Mouse (Mus musculus): Measurements from ENCODE around the gene Uqcrc2.
A peak's percentile ranks its signal among the peaks of the same experiment; 100 is the strongest.

The Uqcrc2 gene

DNA sequence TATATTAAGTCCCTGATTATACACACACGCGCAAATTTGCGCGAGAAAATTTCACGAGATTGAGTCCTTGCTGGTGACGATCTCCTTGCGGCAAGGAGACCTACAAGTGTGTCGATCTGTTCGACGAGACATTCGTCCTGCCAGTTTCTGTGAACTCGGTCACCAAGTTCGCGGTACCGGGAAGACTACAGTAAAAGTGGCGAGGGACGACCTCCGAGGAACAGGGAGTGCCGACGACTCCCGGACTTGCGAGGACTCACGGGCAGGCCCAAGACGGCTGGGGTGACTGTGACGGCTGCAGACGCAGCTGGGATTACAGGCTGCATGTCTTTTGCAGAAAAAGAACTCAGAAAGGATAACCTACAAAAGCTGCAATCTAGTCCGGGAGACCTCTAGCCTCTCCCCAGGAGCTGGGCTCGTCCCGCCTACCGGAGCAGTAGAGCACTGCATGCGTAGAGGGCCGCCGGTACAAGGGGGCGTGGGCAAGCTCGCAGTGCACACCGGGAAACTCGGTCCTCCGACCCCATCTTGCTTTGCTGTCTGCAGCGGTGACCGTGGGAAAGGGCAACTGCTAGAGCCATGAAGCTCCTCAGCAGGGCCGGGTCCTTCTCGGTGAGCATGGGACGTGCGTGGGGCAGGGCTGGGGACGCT is at the start of gene Uqcrc2:
TSS of gene Uqcrc2 (plus strand) at position 466 of the 651 bp plus-strand sequence.
- DNase-seq (ENCODE audit: low read depth) = peak; percentile 91

DNA sequence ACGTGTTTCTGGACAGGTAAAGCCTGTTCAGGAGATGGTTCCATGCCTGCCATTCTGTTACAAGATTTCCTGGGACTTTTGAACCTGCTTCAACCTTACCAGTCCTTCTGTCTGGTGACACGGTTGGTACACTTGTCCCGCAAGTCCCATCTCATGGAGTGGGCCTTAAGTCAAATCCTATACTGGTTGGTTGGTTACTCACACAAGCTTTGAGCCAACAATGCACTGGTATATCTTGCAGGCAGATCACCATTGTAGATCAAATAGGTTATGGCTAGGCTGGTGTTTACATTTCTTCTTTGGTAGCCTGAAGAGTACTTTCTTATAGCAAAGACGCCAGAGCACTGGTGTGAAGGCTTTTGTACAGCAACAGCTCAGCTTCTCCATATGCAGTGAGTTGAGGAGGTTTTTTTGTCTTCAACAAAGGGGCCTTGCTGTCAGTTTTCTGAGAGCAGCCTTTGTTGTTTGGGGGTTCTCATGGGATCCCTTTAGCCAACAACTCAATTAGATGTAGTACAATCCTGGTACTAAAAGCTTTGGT is 37.7 kb upstream of the Uqcrc2 start:
- DNase-seq (ENCODE audit: low read depth) = no peak

DNA sequence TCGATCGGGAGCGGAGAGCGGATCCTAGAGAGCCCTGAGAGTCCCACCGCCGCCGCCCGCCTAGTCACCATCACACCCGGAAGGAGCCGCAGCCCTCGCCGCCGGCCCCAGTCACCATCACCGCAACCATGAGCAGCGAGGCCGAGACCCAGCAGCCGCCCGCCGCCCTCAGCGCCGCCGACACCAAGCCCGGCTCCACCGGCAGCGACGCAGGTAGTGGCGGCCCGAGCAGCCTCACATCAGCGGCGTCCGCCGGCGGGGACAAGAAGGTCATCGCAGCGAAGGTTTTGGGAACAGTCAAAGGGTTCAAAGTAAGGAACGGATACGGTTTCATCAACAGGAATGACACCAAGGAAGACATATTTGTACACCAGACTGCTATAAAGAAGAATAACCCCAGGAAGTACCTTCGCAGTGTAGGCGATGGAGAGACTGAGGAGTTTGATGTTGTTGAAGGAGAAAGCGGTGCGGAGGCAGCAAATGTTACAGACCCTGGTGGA is 37.2 kb upstream of the Uqcrc2 start:
- DNase-seq (ENCODE audit: low read depth) = no peak

DNA sequence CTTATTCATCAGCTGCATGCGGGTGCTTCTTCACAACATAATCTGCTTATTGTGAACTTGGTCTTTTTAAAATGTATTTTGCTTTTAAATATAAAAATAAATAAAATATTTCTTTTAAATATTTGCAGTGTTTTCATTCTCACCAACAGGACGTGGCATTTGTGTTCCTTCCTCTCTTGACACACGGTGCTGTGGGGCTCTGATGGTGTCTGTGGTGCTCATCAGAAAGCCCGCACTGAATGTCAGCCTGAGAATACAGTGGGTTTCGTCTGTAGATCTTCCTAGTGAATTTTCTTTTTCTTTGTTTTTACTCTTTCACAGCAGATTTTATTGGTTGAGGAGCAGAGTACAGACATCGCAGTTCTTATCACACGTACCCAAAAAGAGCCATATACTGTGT is 36.6 kb upstream of the Uqcrc2 start:
- no peak for DNase-seq (ENCODE audit: low read depth)

DNA sequence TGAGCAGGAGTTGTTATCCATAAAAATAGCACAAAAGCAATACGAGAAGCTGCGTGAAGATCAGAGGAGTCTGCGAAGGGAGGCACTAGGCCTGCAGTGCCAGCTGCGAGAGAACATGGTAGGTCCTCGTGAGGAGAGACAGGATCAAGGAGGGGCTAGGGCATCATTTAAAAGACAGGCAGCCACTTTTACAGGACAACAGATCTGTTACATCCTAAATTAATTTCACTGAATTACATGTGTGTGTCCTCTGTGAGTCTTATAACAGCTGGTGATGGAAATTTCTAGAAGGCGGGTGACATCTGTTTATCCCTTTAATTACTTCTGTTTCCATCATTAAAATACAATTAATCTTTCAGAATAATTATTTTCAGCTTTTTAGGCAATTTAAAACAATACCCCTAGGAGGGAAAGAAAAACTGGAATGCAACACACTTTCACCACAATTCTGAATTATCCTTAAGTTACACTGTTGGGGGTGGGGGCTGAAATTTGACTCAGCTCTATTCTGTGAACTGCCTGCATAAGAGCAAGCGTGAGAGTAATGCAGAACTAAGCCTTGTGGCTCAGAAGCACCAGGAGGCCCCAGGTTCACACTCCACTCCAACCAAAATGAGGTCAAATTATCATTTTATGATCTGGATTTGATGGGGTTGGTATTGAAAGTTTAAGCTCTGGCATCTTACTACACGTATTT is 14.8 kb upstream of the Uqcrc2 start:
- no peak for DNase-seq (ENCODE audit: low read depth)

DNA sequence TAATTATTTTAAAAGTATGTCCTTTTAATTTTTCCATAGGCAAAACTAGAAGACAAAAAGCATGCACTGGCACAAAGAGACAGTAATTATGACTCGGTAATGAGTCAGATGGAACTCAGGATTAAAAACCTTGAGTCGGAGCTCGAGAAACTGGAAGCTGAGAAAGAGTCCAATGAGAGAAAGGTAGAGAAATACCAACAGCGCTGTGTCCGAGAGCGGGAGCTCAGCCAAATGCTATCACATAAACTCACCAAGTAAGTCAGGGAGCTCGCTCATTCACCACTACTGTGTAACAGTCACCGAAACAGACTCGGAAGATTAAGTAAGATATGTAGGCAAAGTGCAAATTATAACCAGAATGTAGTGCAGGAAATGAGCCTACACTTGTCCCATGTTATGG is 14.1 kb upstream of the Uqcrc2 start:
- DNase-seq (ENCODE audit: low read depth) = no peak

DNA sequence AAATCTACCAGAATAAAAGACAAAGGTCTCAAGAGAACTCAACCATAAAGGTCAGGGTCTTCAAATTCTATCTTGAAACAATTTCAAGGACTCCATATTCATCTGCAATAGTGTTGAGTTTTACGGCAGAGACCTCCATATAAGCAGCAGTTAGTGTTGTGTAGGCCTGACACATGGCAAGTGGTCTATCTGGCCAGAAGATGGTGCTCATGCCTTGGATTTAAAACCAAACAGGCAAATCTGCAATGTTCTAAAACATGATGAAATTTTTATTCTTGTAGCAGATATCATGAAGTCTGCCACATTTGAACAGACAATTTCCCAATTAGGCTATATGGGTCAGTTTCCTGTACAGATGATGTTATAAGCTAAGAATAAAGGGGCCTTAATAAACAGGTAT is 2.5 kb upstream of the Uqcrc2 start:
- peak; percentile 38 for DNase-seq (ENCODE audit: low read depth)

DNA sequence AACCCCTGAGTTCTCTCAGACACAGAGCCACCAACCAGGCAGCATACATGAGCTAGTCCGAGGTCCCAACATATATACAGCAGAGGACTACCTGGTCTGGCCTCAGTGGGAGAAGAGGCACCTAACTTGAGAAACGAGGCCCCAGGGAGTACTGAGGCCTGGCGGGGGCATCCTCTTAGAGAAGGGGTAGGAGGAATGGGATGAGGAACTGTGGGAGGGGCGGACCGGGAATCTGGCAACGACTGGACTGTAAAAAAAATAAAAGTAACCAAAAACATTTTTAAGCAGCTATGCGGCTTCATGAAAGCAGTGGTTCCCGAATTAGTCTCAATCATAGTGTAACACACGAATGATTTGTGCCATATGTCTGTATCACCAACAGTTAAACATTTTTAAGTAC is 675 bp upstream of the Uqcrc2 start:
- DNase-seq (ENCODE audit: low read depth) = peak; percentile 19

DNA sequence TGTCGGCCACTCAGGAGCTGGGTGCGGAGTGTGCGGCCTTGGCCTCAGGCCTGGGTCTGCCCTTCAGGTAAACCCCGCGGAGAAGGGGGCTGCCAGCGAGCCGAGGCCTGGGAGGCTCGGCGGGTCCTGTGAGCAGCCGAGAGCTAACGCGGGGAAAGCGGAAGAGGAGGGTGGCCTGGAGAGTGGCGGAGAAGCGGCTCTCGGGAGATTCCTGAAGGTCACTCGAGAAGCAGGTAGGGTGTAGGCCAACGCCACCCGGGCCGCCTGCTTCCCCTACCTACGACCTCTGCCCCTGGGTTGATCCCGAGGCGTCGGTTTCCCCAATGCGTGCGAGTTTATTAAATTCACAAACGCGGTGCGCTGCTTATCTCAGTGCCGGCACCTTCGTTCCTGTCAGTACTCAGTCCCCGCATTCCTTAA is 396 bp downstream of the Uqcrc2 start:
- DNase-seq (ENCODE audit: low read depth) = no peak

DNA sequence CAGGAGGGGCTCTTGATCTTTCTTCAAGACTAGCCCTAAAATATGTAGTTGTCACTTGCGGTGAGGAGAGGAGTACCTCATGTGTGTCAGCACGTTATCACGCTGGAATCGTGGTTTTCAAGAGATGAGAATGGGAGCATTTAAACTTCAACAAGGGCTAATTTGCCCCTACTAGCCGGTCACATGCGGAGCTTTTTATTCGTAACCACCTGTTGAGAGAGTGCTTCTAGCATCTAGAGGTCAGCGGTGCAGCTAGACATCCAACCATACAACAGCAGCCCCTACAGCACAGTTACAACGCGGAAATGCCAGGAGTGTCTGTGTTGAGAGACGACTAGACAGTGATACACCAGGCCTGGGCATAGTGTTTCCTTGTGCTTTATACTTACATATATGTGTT is 845 bp downstream of the Uqcrc2 start:
- peak; percentile 36 for DNase-seq (ENCODE audit: low read depth)

DNA sequence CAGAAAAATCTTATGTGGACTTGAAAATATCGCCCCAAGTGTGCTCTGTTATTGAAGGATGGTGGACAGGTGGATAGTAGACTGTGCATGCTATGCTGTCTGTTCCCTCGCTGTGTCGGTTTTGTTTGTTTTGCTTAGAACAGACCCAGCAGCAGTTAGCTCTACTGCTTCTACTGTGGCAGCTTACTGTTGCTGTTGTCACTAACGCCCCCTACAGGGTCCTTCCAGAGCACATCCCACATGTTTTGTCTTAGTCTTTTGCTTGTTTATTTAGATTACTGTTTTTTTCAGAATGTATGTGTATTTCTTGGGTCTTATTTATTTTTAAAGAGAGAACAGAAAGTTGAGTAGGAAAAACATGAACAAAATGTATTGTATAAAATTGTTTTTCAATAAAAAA is 8.2 kb downstream of the Uqcrc2 start:
- peak; percentile 25 for DNase-seq (ENCODE audit: low read depth)

DNA sequence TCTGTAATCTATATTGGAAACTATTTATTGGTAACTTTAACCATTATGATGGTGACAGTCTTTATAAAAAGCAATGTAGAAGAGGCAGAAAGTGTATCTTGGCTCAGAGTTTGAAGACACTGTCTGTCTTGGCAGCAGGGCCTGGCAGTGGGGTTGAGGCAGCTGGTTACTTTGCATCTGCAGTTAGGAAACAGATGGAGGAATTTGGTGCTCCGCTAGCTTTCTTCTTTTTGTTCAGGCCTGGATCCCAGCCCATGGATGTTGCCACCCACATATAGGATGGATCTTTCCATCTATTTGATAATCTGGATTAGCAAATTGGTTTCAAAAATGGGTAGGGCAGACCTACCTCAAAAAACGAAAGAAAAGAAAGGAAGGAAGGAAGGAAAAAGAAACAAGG is 12.9 kb downstream of the Uqcrc2 start:
- no peak for DNase-seq (ENCODE audit: low read depth)

DNA sequence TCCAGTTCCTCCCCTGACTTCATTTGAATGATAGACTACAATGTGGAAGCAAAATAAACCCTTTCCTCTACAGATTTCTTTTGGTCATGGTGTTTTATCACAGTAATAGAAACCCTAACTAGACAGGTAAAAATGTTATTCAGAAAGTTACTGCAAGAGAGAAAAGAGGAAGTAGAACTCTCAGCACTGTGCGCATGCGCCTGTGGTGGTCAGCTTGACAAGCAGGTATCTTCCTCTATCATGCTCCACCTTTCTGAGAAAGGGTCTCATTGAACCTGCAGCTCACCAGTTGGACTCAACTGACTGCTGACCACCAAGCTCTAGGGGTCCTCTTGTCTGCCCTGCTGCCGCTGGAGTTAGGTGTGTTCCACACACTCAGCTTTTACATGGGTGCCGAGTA is 27.1 kb downstream of the Uqcrc2 start:
- DNase-seq (ENCODE audit: low read depth) = no peak

DNA sequence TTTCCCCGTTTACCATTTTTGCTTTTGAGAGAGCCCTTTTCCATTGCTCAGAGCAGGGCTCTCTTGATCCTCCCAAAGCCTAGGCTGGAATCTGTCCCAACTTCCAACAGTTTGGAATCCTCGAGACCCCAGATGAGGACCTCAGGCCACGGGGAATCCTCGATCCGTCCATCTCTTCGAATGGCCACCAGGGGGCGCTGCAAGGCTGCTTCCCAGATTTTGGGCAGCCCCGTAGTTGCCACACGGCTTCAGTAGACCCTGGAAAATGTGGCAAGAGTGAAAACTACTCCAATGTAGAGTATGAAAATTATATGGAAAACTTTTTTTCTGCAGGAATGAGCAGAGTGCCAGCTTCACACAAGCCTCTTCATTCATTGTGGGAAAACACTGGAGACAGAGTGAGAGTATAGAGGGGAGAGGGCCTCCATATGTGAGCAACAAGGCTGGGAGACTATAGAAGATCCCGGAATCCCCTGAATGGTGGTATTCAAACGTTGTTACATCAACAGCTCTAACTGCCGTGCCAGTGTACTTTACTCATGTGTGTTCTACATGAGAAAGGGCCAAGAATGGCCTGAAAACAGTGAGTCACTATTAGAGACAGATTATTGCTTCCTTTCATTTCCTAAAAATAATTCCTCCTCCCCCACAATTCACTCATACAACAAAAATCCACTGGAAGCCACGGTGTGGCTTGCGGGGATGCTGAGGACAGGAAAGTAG is 35.3 kb downstream of the Uqcrc2 start, which contains the start of gene Pdzd9:
TSS of gene Pdzd9 (minus strand) at position 191 of the 723 bp plus-strand sequence.
- DNase-seq (ENCODE audit: low read depth) = peak; percentile 78

DNA sequence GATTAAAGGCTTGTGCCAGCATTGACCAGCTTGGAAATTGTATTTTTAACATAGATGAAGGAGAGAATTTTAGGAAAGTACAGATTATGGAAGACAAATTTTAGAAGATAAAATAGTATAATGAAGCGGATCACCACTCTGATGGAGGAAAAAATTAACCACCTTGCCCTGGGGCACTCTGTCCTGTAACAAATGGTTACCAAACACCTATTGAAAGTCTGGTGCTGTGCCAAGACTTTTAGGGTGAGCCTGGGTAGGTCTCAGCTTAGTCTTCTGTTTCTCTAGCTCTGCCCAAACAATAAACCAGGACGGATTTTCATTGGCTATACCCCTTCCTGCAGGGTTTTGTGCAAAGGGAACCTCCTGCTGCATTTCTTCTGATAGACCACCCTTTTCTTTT is 36.3 kb downstream of the Uqcrc2 start:
- no peak for DNase-seq (ENCODE audit: low read depth)

DNA sequence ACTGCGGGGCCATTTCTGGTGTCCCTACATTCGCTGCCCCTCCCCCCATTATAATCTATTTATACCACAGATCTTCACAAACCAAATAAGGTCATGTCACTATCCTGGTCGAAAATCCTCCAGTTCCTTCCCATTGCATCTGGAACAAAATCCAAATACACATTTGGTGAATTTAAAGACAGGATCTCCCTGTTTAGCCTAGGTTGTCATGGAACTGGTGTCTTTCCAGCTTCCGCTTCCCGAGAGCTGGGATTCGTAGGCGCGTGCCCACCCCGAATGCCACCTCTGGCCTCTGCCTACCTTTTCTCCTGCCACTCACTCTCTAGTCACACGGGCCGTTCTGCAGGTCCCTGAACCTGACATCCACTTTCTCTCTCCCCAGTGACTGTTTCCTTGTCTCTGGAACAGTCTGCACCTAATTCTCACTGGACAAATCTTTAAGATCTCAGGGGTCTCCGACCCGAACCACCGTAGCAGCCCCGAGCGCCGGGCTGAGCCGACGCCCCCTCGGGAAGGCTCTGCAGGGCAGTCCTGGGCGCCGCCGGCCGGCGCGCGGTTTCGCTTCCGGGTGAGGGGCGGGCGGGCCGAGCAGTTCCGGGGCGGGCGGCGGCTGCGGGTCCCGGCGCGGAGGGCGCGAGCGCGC is 42.1 kb downstream of the Uqcrc2 start, which contains the start of gene Mosmo:
TSS of gene Mosmo (plus strand) at position 618 of the 643 bp plus-strand sequence.
- DNase-seq (ENCODE audit: low read depth) = peak; percentile 78

DNA sequence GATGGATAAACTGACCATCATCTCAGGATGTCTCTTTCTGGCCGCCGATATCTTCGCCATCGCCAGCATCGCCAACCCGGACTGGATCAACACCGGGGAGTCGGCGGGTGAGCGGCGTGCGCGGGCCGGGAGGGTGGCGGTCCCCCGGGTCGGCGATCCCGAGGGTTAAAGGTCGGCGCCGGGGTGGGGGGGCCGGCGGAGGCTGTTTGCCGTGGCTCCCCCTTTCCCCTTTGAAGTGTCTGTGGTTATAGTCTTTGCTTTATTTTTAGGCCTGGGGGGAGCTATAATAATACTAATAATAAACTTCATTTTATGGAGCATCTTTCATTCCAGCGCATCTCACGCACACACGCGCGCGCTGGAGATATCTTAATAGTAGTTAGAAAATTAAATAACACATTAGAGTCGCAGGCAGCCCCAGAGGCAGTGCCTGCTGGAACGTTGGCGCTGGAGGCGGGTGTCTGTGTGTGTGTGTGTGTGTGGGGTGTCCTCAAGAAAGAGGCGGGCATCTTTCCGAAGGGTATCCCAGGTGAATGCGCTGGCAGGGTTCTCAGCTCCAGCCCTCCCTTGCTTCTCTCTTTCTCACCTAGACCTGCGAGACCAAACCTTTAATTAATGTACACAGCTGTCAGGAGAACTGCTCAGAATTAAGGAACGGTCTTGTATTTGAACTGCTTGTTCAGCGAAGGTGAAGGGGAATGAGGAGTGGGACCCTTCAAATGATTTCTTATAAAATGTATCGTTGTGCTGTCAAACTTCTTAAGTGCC is 43.0 kb downstream of the Uqcrc2 start:
- peak; percentile 40 for DNase-seq (ENCODE audit: low read depth)

DNA sequence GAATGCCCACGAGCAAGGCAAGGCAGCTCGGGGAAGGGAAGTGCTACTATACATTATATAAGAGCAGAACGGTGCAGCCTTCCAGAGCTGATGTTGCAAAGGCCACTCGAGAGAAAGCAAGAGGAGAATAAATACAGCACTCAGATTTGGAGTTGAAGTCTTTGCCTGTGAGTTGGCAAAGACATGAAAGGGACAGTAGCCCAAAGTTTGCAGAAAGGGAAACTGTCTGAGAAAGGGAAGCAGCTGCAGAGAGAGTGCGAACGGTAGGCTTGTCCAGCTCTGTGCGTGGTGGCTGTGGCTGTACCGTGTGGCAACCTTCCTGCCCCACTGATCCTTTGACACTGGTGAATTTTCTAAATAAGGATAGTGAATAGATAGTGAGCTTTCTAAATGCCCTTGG is 44.0 kb downstream of the Uqcrc2 start:
- DNase-seq (ENCODE audit: low read depth) = no peak

DNA sequence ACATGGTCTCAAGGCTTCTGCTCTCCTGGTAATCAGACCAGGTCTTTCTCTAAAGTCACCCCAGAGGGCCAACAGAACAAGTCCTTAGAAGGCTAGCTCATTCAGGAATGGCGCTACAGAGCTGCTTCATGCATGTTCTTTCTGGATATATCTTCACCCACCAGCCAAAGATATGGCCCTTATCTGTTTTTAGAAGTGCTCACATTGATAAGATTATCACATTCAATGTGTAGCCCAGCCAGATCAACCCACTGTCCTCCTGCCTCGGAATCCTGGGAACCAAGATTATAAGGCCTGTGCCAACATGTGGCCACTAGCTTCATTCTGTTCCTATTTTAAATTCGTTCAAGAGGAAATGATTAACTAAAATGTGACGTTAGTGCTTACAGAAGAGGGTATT is 47.0 kb downstream of the Uqcrc2 start:
- DNase-seq (ENCODE audit: low read depth) = no peak

DNA sequence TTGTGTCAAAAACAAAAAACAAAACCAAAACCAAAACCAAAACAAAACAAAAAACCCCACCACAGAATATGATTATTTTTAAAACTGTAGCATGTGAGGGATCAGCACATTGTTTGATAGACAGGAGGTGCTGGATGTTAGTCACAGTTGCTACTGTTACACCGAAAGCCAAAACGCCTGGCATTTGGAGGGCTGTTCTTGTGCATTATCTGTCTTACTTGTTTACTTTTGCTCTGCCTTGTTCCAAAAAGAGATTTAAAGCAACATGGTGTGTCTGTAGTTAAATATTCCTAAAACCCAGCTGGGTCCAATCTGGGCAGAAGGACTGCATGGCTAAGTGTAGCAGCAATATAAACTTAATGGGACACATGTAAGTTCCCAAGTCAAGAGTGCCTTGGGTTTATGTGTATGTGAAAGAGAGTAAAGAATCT is 49.8 kb downstream of the Uqcrc2 start:
- DNase-seq (ENCODE audit: low read depth) = no peak

DNA sequence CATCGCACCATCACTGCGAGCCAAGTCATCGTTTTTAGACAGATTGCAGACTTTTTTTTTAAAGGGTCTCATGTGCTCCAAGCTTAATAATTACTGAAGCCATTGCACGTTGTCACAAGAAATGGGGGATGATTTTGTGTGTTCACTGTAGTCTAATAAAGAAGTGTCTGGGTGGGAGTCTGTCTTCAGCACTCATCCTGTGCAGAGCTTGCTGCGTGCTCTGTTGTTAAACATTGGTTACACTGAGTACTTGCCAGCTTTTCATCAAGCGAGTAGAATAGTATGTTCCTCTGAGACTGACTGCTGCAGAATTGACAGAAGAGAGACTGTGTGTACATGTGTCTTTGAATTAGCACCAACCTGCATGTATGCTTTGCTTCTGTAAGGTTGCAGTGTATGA is 50.3 kb downstream of the Uqcrc2 start:
- DNase-seq (ENCODE audit: low read depth) = no peak
